Mouse (Mus musculus): ENCODE results near the gene Larp4b.
"Not testable (repeated sequence)": the region's sequence is repeated elsewhere in the genome, so short reads cannot be mapped to it uniquely, and the experiment has no call there.

Larp4b gene

GRCm38 (mm10) chr13:9093316-9094155 lies at the start of gene Larp4b:
Larp4b (plus strand) TSS chr13:9093881.
- DNase-seq (ENCODE audit: low read depth, low spot score) = peak; percentile 96

- DNase-seq (ENCODE audit: low read depth, low spot score) = no peak
These were observed 49.0 kb upstream of the Larp4b start for GRCm38 (mm10) chr13:9044731-9045130.

GRCm38 (mm10) chr13:9052049-9052691 lies 41.5 kb upstream of the Larp4b start:
- DNase-seq (ENCODE audit: low read depth, low spot score) = not testable (repeated sequence)

GRCm38 (mm10) chr13:9057277-9057676 lies 36.4 kb upstream of the Larp4b start:
- DNase-seq (ENCODE audit: low read depth, low spot score) = no peak

GRCm38 (mm10) chr13:9058706-9059105 lies 35.0 kb upstream of the Larp4b start:
- DNase-seq (ENCODE audit: low read depth, low spot score) = no peak

- DNase-seq (ENCODE audit: low read depth, low spot score) = peak; percentile 52
These were observed 32.3 kb upstream of the Larp4b start for GRCm38 (mm10) chr13:9061394-9061793.

GRCm38 (mm10) chr13:9064196-9064595 lies 29.5 kb upstream of the Larp4b start:
- DNase-seq (ENCODE audit: low read depth, low spot score) = no peak

GRCm38 (mm10) chr13:9066107-9066506 lies 27.6 kb upstream of the Larp4b start:
- DNase-seq (ENCODE audit: low read depth, low spot score) = no peak

- no peak for DNase-seq (ENCODE audit: low read depth, low spot score)
These were observed 22.7 kb upstream of the Larp4b start for GRCm38 (mm10) chr13:9071008-9071407.

- no peak for DNase-seq (ENCODE audit: low read depth, low spot score)
These were observed 19.9 kb upstream of the Larp4b start for GRCm38 (mm10) chr13:9073818-9074217.

- DNase-seq (ENCODE audit: low read depth, low spot score) = no peak
These were observed 17.7 kb upstream of the Larp4b start for GRCm38 (mm10) chr13:9075825-9076592.

- DNase-seq (ENCODE audit: low read depth, low spot score) = no peak
These were observed 11.4 kb upstream of the Larp4b start for GRCm38 (mm10) chr13:9082128-9082883.

GRCm38 (mm10) chr13:9094186-9094980 lies 702 bp downstream of the Larp4b start:
- DNase-seq (ENCODE audit: low read depth, low spot score) = peak; percentile 56

GRCm38 (mm10) chr13:9099289-9099688 lies 5.6 kb downstream of the Larp4b start:
- no peak for DNase-seq (ENCODE audit: low read depth, low spot score)

- DNase-seq (ENCODE audit: low read depth, low spot score) = no peak
These were observed 6.8 kb downstream of the Larp4b start for GRCm38 (mm10) chr13:9100517-9100916.

- DNase-seq (ENCODE audit: low read depth, low spot score) = no peak
These were observed 12.6 kb downstream of the Larp4b start for GRCm38 (mm10) chr13:9106246-9106645.

GRCm38 (mm10) chr13:9106992-9107858 lies 13.5 kb downstream of the Larp4b start:
- DNase-seq (ENCODE audit: low read depth, low spot score) = no peak

- no peak for DNase-seq (ENCODE audit: low read depth, low spot score)
These were observed 20.1 kb downstream of the Larp4b start for GRCm38 (mm10) chr13:9113735-9114134.

GRCm38 (mm10) chr13:9120835-9121542 lies 27.3 kb downstream of the Larp4b start:
- DNase-seq (ENCODE audit: low read depth, low spot score) = no peak
